Mouse (Mus musculus) thymus, adult 2 months (tissue): ENCODE results near the gene Plekhg6. TPM values are rescaled to one million over a fixed set of nuclear protein-coding genes. Genes with fewer than 3 reads are reported as not detected.

ENCODE experiments used
- DNase-seq: peaks from one replicate; pipeline ENCODE4 v3.0.0; 2021
- H3K27ac ChIP-seq: fragments of 200-500 bp; 2 replicates; pipeline ENCODE4 v1.5.1; 2012; ENCODE audit warnings: low read length, control low read depth; ENCODE audit not compliant: control insufficient read depth, insufficient read depth
- H3K27me3 ChIP-seq: fragments of 200-500 bp; 2 replicates; pipeline ENCODE4 v1.6.1; 2012; ENCODE audit warnings: mild to moderate bottlenecking, low read length, moderate library complexity, mixed read lengths; ENCODE audit not compliant: control insufficient read depth, insufficient read depth
- H3K36me3 ChIP-seq: fragments of 200-500 bp; 2 replicates; pipeline ENCODE4 v1.6.1; 2012; ENCODE audit warnings: mild to moderate bottlenecking, low read length, moderate library complexity; ENCODE audit not compliant: control insufficient read depth, insufficient read depth
- H3K4me1 ChIP-seq: fragments of 200-500 bp; replicated peaks from 2 replicates; pipeline ENCODE4 v1.6.1; 2012; ENCODE audit warnings: low read length; ENCODE audit not compliant: control insufficient read depth, insufficient read depth
- H3K4me3 ChIP-seq: fragments of 200-500 bp; 2 replicates; pipeline ENCODE4 v1.5.1; 2012; ENCODE audit warnings: mild to moderate bottlenecking, low read length, control low read depth, moderate library complexity; ENCODE audit not compliant: control insufficient read depth, insufficient read depth
- CTCF ChIP-seq: fragments of 200-500 bp; IDR thresholded peaks from 2 replicates; pipeline ENCODE4 v1.5.1; 2012; ENCODE audit warnings: mild to moderate bottlenecking, control low read depth, low read length, moderate library complexity, borderline replicate concordance; ENCODE audit not compliant: control insufficient read depth, poor library complexity, insufficient read depth; ENCODE audit errors: extremely low read depth
- POLR2A ChIP-seq: fragments of 200-500 bp; IDR thresholded peaks from 2 replicates; pipeline ENCODE4 v1.6.1; 2012; ENCODE audit warnings: mild to moderate bottlenecking, low read length, control low read depth, moderate library complexity; ENCODE audit not compliant: control insufficient read depth, poor library complexity, insufficient read depth; ENCODE audit errors: extremely low read depth
- WGBS: fragments of 180-500 bp; shearing (Covaris S2); methylation state at CpG from one replicate; pipeline ENCODE4 v1.1.7; 2018; 5-methylcytosine and 5-hydroxymethylcytosine counted together
- polyA plus RNA-seq: library from polyadenylated mRNA; depleted of rRNA; stranded (reverse); fragments of >200 nt; gene quantifications from 2 replicates; pipeline ENCODE4 v1.2.3, GENCODE M21; 2012

Plekhg6 gene
- polyA plus RNA-seq, 1 experiment: 2.5 TPM

DNA sequence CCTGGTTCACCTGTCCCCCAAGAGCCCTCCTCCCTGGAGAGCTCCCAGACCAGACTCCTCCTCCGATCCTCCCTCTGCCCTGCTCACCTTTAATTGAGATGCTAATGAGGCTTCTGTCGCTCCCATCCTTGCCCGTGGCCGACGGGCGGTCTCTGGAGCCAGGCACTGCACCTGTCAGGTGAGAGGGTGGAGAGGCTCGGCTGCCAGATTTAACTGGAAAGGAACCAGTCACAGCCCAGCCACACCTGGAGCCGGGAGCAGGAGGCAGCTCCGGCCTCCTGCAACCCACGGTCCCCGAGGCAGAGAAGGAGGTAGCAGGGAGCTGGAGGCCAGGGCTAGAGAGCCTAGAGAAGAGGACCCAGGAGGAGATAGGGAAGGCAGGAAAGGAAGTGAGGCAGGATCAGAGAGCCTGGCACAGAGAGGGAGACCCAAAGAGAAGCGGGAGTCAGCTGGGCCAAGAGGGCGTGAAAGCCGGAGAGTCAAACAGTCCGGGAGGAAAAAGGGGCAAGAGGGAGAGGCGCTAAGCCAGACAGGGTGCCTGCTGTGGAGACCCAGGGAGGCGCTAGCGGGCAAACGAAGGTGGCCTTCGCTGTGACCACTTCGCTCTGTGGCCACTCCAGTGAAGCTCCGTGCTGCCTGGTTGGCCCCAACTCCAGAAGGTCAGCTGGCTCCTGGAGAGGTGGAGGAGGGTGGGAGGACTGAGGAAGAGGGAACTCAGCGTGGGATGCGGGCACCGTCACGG lies 59.3 kb downstream of the Plekhg6 start:
- Histone ChIP-seq H3K27me3 (no peaks in the 10 kb centered on the region), H3K27ac (no peak overlapping the region), H3K36me3 (no peaks in the 10 kb centered on the region), H3K4me3 (no peak overlapping the region), H3K4me1 (0 out of 2 replicates have a peak, but pooled peaks cover 3% of the 10 kb centered on the region)
- whole genome bisulfite sequencing: 72% methylated on average over 26 of the region's 26 CpGs
- no peak for DNase-seq
- no peak for TF ChIP-seq POLR2A
- TF ChIP-seq CTCF: no peak

- no peak within 1 kb of the TSS for H3K4me3 ChIP-seq
Observed at GRCm38 (mm10) chr6:125320323-125320722, 60.3 kb downstream of the Plekhg6 start, which contains the start of gene Scnn1a. Gene Scnn1a (plus strand): TSS chr6:125320659.

DNA sequence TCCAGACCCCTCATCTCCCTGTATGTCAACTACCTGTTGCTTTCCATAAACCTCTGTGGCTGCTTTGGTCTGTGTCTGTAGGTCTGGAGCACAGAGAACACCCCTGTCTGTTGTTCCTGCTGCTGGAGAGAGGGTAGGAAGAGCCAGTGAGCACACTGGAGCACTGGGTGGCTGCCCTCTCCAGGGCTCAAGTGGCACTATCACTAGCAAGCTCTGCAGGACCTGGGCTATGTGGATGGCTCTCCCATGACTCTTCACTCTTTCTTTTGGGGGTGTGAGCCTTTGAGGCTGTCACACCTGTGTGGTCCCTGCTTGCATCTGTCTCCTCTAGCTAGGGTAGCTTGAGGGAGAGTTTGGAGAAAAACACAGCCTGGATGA lies 60.7 kb downstream of the Plekhg6 start:
- no peak overlapping the region for H3K4me3 ChIP-seq
- no peak for DNase-seq
- no peaks in the 10 kb centered on the region for H3K36me3 ChIP-seq
- H3K27ac ChIP-seq: no peak overlapping the region; the same call in 1 of the 2 replicates
- 0 out of 2 replicates have a peak, but pooled peaks cover 3% of the 10 kb centered on the region for H3K4me1 ChIP-seq
- no peaks in the 10 kb centered on the region for H3K27me3 ChIP-seq
- TF ChIP-seq CTCF: no peak

More at GRCm38 (mm10) chr6:125320323-125320722, 60.3 kb downstream of the Plekhg6 start, which contains the start of gene Scnn1a:
- no peak for DNase-seq
- 75% methylated on average over 1 of the region's 1 CpGs for WGBS
- no peak for TF ChIP-seq CTCF
- no peak for TF ChIP-seq POLR2A
- Histone ChIP-seq H3K27me3 (no peaks in the 10 kb centered on the region), H3K27ac (no peak within 1 kb of the TSS; the same call in 1 of the 2 replicates), H3K4me1 (0 out of 2 replicates have a peak, but pooled peaks cover 3% of the 10 kb centered on the region), H3K36me3 (no peaks in the 10 kb centered on the region)

DNA sequence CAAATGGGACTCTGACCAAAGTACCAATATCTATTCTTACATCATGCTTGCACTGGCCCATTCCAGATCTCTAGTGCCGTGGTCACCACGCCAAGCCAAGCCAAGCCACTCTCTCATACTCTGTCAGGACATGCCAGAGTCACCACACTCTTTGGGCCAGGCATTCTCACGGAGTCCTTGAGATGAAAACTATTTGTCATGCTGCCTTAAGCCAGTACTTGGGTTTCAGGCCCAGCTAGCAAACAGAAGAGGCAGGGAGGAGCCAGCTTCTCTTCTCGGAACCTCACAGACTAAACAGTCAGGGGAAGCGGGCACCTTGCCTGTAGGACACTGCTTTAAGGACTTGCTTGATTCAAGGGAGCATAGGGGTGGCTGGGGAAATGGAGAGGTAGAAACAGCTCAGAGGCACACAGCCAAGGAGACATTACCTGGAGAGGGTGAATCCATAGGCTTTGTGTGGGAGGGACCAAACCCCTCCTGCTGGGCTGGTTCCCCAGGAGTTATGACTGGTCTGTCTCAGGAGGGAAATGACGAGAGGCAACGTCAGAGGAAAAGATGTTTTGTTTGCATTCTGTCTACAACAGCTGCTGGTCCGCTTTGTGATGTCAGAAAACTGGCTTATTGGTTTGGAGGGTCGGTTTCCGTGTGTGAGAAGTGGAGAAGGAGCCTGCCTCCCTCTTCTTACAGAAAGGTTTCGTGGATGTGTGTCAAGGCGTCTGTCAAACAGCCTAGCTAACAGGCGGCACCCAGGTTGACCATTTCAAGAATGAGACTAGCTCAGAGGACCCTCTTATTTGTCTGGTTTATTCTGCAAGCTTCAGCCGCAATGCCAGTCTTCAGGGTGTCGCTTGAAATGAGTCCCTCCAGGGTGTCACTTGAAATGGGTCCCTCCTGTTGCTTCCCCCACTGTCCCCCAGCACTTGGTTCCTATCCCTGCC lies 61.3 kb downstream of the Plekhg6 start:
- 87% methylated on average over 15 of the region's 15 CpGs for WGBS
- no peak for DNase-seq
- no peak overlapping the region; the same call in 1 of the 2 replicates for H3K27ac ChIP-seq
- H3K36me3 ChIP-seq: no peaks in the 10 kb centered on the region
- no peak overlapping the region for H3K4me3 ChIP-seq
- no peaks in the 10 kb centered on the region for H3K27me3 ChIP-seq
- H3K4me1 ChIP-seq: peaks cover 4% of the 10 kb centered on the region
- no peak for TF ChIP-seq POLR2A
- no peak for TF ChIP-seq CTCF

DNA sequence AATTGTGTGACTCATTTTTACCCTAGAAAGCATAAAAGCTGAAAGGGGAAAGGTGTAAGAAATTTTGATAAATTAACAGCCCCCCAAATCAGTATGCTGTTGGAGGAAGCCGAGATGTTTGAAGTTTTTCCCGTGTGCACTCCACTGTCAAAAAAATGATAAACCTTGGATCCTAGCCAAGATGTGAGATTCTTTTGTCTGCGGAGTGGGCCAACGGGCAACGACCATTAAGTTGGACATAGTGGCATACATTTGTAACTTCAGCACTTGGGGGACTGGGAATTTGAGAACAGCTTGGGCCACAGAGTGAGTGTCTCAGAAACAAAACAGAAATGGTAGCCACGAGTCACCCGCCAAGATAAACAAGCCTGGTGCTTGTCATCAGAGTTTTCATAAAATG lies 63.5 kb downstream of the Plekhg6 start:
- no peak for DNase-seq
- H3K36me3 ChIP-seq: no peaks in the 10 kb centered on the region
- H3K4me1 ChIP-seq: peaks cover 13% of the 10 kb centered on the region
- no peaks in the 10 kb centered on the region; the same call in 1 of the 2 replicates for H3K27me3 ChIP-seq
- no peak overlapping the region for H3K27ac ChIP-seq
- H3K4me3 ChIP-seq: no peak overlapping the region
- TF ChIP-seq CTCF (no peak), POLR2A (no peak)
- WGBS: 88% methylated on average over 7 of the region's 7 CpGs

DNA sequence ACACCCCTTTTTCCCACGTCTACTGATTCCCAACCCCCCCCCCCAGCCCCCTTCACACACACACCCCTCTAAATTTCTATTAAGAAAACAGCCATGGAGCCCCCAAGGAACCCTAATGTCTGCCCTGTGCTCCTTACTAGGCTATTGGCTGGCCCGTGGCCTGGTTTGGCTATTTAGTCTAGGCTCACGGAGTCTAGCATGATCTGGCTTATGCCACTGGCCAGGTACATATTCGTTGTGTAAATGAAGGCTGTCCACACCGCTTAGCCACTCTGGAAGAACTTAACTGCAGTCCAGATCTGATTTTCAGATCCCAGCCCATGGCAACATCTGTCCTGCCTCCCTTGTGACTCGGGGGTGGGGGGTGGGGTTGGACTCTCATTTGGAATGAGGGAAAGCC lies 65.8 kb downstream of the Plekhg6 start:
- H3K27ac ChIP-seq: no peak overlapping the region
- WGBS: 87% methylated on average over 6 of the region's 6 CpGs
- H3K4me1 ChIP-seq: peaks cover 13% of the 10 kb centered on the region
- DNase-seq: no peak
- H3K27me3 ChIP-seq: no peaks in the 10 kb centered on the region; the same call in 1 of the 2 replicates
- TF ChIP-seq CTCF (no peak), POLR2A (no peak)
- no peaks in the 10 kb centered on the region for H3K36me3 ChIP-seq
- H3K4me3 ChIP-seq: no peak overlapping the region
